Mouse (Mus musculus) limb, embryonic 14.5 days (tissue): ENCODE results near the gene Acp2. TPM values are rescaled to one million over a fixed set of nuclear protein-coding genes. Genes with fewer than 3 reads are reported as not detected.
"Not testable (repeated sequence)": the region's sequence is repeated elsewhere in the genome, so short reads cannot be mapped to it uniquely, and the experiment has no call there.

Source experiments
- ATAC-seq: fragments of 200-750 bp; cut with Nextera tagmentation; 2 replicates; pipeline ENCODE4 v1.8.0; 2017; ENCODE audit warnings: low read depth, moderate number of reproducible peaks, moderate TSS enrichment; ENCODE audit not compliant: low FRiP score
- DNase-seq: peaks from one replicate; pipeline ENCODE4 v3.0.0-alpha.2; 2015; ENCODE audit warnings: low spot score
- H3K27ac ChIP-seq: fragments of 300-500 bp; sonication (generic); replicated peaks from 2 replicates; pipeline ENCODE4 v1.5.1; 2014; ENCODE audit warnings: low read depth, mild to moderate bottlenecking, low read length, moderate library complexity, mixed read lengths
- H3K27me3 ChIP-seq: fragments of 300-500 bp; sonication (generic); 2 replicates; pipeline ENCODE4 v1.6.1; 2014; ENCODE audit warnings: low read length, mixed read lengths; ENCODE audit not compliant: control insufficient read depth, insufficient read depth
- H3K36me3 ChIP-seq: fragments of 300-500 bp; sonication (generic); 2 replicates; pipeline ENCODE4 v1.6.1; 2014; ENCODE audit warnings: mild to moderate bottlenecking, low read length, moderate library complexity, mixed read lengths; ENCODE audit not compliant: control insufficient read depth, insufficient read depth
- H3K4me1 ChIP-seq: fragments of 300-500 bp; sonication (generic); 2 replicates; pipeline ENCODE4 v1.6.1; 2014; ENCODE audit warnings: antibody characterized with exemption, low read length, mixed read lengths; ENCODE audit not compliant: control insufficient read depth, insufficient read depth
- H3K4me2 ChIP-seq: fragments of 300-500 bp; sonication (generic); replicated peaks from 2 replicates; pipeline ENCODE4 v1.6.1; 2014; ENCODE audit warnings: low read depth, mild to moderate bottlenecking, low read length, moderate library complexity; ENCODE audit not compliant: severe bottlenecking
- H3K4me3 ChIP-seq: fragments of 300-500 bp; sonication (generic); replicated peaks from 2 replicates; pipeline ENCODE4 v1.5.1; 2014; ENCODE audit warnings: low read length
- H3K9ac ChIP-seq: fragments of 300-500 bp; sonication (generic); 2 replicates; pipeline ENCODE4 v1.6.1; 2014; ENCODE audit warnings: mild to moderate bottlenecking, low read depth, low read length, moderate library complexity; ENCODE audit not compliant: severe bottlenecking
- H3K9me3 ChIP-seq: fragments of 300-500 bp; sonication (generic); 2 replicates; pipeline ENCODE4 v1.6.1; 2016; ENCODE audit warnings: low read length; ENCODE audit not compliant: control insufficient read depth
- POLR2A ChIP-seq: fragments of 200-500 bp; IDR thresholded peaks from 2 replicates; pipeline ENCODE4 v1.8.0; 2012; ENCODE audit warnings: inconsistent platforms, mild to moderate bottlenecking, moderate library complexity, borderline replicate concordance; ENCODE audit not compliant: insufficient read depth, insufficient read length; ENCODE audit errors: extremely low read depth
- WGBS: fragments of 180-500 bp; shearing (Covaris S2); extraction: QIAGEN DNeasy Blood & Tissue Kit; methylation state at CpG from one replicate; pipeline ENCODE4 v1.1.7; 2014; 5-methylcytosine and 5-hydroxymethylcytosine counted together
- polyA plus RNA-seq, 2 experiments: library from polyadenylated mRNA; depleted of rRNA in 1 of 2; stranded (reverse) in 1 of 2; unstranded in 1 of 2; fragments of >200 nt; fragmentation: Nextera tagmentation in 1 of 2; extraction: Ambion mirVana in 1 of 2; gene quantifications; 2 replicates each; pipeline versions ENCODE4 v1.2.1 to v1.2.3; 2012 to 2014

Gene Acp2
- polyA plus RNA-seq, 2 experiments: 29.9 to 31.6 TPM

- Histone ChIP-seq H3K9me3 (no peaks in the 10 kb centered on the region), H3K27ac (peak within 1 kb of the TSS; percentile 85), H3K36me3 (peaks cover 9% of the 10 kb centered on the region), H3K9ac (peak within 1 kb of the TSS; percentile 57), H3K4me1 (no peaks in the 10 kb centered on the region), H3K4me3 (peak within 1 kb of the TSS; percentile 46), H3K4me2 (peak within 1 kb of the TSS; percentile 47), H3K27me3 (no peaks in the 10 kb centered on the region)
- ATAC-seq: peak; percentile 100
- TF ChIP-seq POLR2A: peak; percentile 60; the same call in 1 of the 2 replicates
- peak; percentile 95 for DNase-seq
- WGBS: under 1% methylated on average over 47 of the region's 48 CpGs
Observed at GRCm38 (mm10) chr2:91236601-91237510, 34.2 kb downstream of the Acp2 start, which contains the start of gene Ddb2. Ddb2 (minus strand) TSS chr2:91236982.

GRCm38 (mm10) chr2:91237511-91238080, 34.9 kb downstream of the Acp2 start:
- H3K9ac ChIP-seq: peak overlapping the region; percentile 54
- peak; percentile 22 for DNase-seq
- H3K4me1 ChIP-seq, H3K9me3 ChIP-seq, H3K36me3 ChIP-seq, H3K27me3 ChIP-seq: not testable (repeated sequence)
- ATAC-seq: peak; percentile 36
- H3K4me2 ChIP-seq: peak overlapping the region; percentile 47
- WGBS: 20% methylated on average over 4 of the region's 4 CpGs
- peak overlapping the region; percentile 85 for H3K27ac ChIP-seq
- peak overlapping the region; percentile 46 for H3K4me3 ChIP-seq

DNA sequence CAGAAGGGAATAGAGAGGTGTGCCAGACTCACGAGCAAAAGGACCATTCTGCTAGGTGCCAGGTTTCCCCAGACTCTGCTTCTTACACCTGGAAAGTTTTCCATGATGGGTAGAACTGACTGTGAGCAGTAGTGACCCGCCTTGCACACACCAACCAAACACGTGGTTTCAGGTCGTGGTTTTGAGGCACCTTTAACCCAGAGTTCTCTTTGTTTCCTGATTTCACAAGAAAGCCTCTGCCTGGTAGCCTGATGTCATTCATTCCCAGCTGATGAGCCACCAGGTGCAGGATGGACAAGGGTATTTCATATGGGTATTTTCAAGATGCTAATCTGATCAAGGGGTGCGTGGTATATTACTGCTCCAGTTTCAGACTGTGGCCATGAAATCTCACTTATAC, 39.9 kb downstream of the Acp2 start:
- no peak for TF ChIP-seq POLR2A
- no peak overlapping the region for H3K9ac ChIP-seq
- H3K4me1 ChIP-seq: no peaks in the 10 kb centered on the region
- no peaks in the 10 kb centered on the region for H3K36me3 ChIP-seq
- DNase-seq (no peak), ATAC-seq (no peak)
- no peaks in the 10 kb centered on the region for H3K27me3 ChIP-seq
- H3K4me3 ChIP-seq: no peak overlapping the region
- no peak overlapping the region for H3K27ac ChIP-seq
- H3K9me3 ChIP-seq: no peaks in the 10 kb centered on the region
- 69% methylated on average over 5 of the region's 5 CpGs for WGBS
- H3K4me2 ChIP-seq: no peak overlapping the region

DNA sequence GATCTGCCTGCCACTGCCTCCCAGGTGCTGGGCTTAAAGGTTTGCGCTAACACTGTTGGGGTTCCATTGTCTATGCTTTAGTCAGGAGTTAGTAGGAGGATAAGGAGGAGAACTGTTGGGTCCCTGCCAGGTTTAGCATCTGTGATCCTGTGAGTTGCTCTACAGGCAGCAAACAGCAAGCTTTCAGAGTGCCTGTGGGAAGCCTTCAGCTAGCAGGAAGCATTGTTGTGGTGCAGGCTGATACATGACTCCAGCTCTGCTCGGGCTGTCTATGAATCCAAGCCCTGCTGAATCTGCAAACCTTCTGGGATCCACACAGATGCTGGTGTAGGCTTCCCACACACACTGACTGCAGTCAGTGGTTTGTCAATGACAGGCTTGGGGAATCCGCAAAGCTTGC, 40.7 kb downstream of the Acp2 start:
- WGBS: 66% methylated on average over 3 of the region's 3 CpGs
- H3K9me3 ChIP-seq: no peaks in the 10 kb centered on the region
- no peak for ATAC-seq
- no peaks in the 10 kb centered on the region for H3K27me3 ChIP-seq
- no peak for TF ChIP-seq POLR2A
- no peaks in the 10 kb centered on the region for H3K36me3 ChIP-seq
- H3K4me1 ChIP-seq: no peaks in the 10 kb centered on the region
- DNase-seq: peak; percentile 63
- no peak overlapping the region for H3K4me2 ChIP-seq
- no peak overlapping the region for H3K4me3 ChIP-seq
- H3K9ac ChIP-seq: no peak overlapping the region
- H3K27ac ChIP-seq: no peak overlapping the region

DNA sequence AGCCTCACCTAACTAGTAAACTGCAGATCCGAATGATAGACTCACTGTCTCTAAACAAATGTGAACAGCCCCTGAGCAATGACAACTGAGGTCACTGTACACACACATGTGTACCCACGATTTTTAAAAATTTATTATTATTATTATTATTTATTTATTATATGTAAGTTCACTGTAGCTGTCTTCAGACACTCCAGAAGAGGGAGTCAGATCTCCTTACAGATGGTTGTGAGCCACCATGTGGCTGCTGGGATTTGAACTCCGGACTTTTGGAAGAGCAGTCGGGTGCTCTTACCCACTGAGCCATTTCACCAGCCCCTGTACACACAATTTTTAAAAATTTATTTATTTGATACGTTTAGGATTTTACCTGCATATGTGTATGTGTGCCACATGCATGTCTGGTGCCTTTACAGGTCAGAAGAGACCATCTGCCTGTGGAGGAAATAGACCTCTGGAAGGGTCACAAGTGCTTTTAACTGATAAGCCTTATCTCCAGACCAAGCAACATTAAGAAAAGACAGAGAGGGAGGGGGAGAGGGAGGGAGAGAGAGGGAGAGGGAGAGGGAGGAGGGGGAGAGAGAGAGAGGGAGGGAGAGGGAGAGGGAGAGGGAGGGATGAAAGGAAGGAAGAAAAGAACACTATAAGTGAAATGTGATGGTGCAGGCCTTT, 42.0 kb downstream of the Acp2 start:
- TF ChIP-seq POLR2A: no peak
- H3K4me2 ChIP-seq: no peak overlapping the region
- H3K36me3 ChIP-seq: no peaks in the 10 kb centered on the region
- H3K4me3 ChIP-seq: no peak overlapping the region
- WGBS: 79% methylated on average over 5 of the region's 5 CpGs
- no peak for DNase-seq
- no peaks in the 10 kb centered on the region for H3K9me3 ChIP-seq
- H3K27ac ChIP-seq: no peak overlapping the region
- ATAC-seq: no peak
- no peak overlapping the region for H3K9ac ChIP-seq
- no peaks in the 10 kb centered on the region for H3K4me1 ChIP-seq
- no peaks in the 10 kb centered on the region for H3K27me3 ChIP-seq
